Mouse (Mus musculus) thymus, postnatal 4 days (tissue): ENCODE measurements around the gene Gm826.

ENCODE experiments used
- DNase-seq: peaks from one replicate; pipeline ENCODE4 v3.0.0; 2021

The Gm826 gene

GRCm38 (mm10) chr2:160267828-160268453, 66.0 kb downstream of the Gm826 start:
- no peak for DNase-seq

GRCm38 (mm10) chr2:160263861-160264260, 70.1 kb downstream of the Gm826 start:
- no peak for DNase-seq

- DNase-seq, result no peak
Observed at GRCm38 (mm10) chr2:160261538-160261937, 72.4 kb downstream of the Gm826 start.
